Mouse (Mus musculus): ENCODE results near the gene Nxpe3. TPM values are rescaled to one million over a fixed set of nuclear protein-coding genes. Genes with fewer than 3 reads are reported as not detected.

Gene Nxpe3
- total and polyA plus RNA-seq, 3 experiments = 0.43 to 0.51 (median 0.44) TPM

- Histone ChIP-seq H3K4me1 (ENCODE audit: control insufficient read depth, insufficient read depth, low read length) (peaks cover 1% of the 10 kb centered on the region), H3K27ac (no peak overlapping the region), H3K4me3 (no peak overlapping the region), H3K79me2 (replicated peaks; ENCODE audit: control insufficient read depth, insufficient read depth, low read length) (no peaks in the 10 kb centered on the region), H3K27me3 (ENCODE audit: control insufficient read depth, insufficient read depth, low read length) (no peaks in the 10 kb centered on the region), H3K9ac (ENCODE audit: low read depth, low read length) (no peak overlapping the region), H3K36me3 (ENCODE audit: control insufficient read depth, insufficient read depth, low read length) (no peaks in the 10 kb centered on the region)
- DNase-seq = peak; percentile 52 to 73
- TF ChIP-seq POLR2A (IDR thresholded peaks at IDR 0.05; ENCODE audit: insufficient read depth, low read depth, low read length) (no peak), EP300 (IDR thresholded peaks at IDR 0.05; ENCODE audit: insufficient read depth, low read depth, low read length) (no peak), CTCF (IDR thresholded peaks at IDR 0.05) (peak; percentile 82)
- intact Hi-C loops (cut with DNase I) = loop anchor here (10.0 kb wide), 1 partner anchor 234 kb away; no protein-coding TSS in a partner anchor
- 67% methylated on average over 6 of the region's 6 CpGs for WGBS
These were observed 36.6 kb downstream of the Nxpe3 start for GRCm38 (mm10) chr16:55858465-55858864.

GRCm38 (mm10) chr16:55852943-55853727 lies 42.0 kb downstream of the Nxpe3 start:
- no peaks in the 10 kb centered on the region for H3K79me2 ChIP-seq (replicated peaks; ENCODE audit: control insufficient read depth, insufficient read depth, low read length)
- intact Hi-C loops (cut with DNase I) = loop anchor here (1.0 to 10.0 kb wide), 3 partner anchors 228 to 373 kb away; no protein-coding TSS in a partner anchor
- WGBS = 54% methylated on average over 19 of the region's 19 CpGs
- no peaks in the 10 kb centered on the region for H3K27me3 ChIP-seq (ENCODE audit: control insufficient read depth, insufficient read depth, low read length)
- H3K36me3 ChIP-seq (ENCODE audit: control insufficient read depth, insufficient read depth, low read length) = no peaks in the 10 kb centered on the region
- DNase-seq = peak; percentile 58 to 76
- H3K9ac ChIP-seq (ENCODE audit: low read depth, low read length) = no peak overlapping the region
- TF ChIP-seq EP300 (IDR thresholded peaks at IDR 0.05; ENCODE audit: insufficient read depth, low read depth, low read length) = 0 out of 2 replicates have a peak, but pooled peaks have one; percentile 45
- no peak for TF ChIP-seq POLR2A (IDR thresholded peaks at IDR 0.05; ENCODE audit: insufficient read depth, low read depth, low read length)
- peak; percentile 93; the same call in 1 of the 2 replicates for TF ChIP-seq CTCF (IDR thresholded peaks at IDR 0.05)
- no peak overlapping the region for H3K4me3 ChIP-seq
- H3K27ac ChIP-seq = no peak overlapping the region
- H3K4me1 ChIP-seq (ENCODE audit: control insufficient read depth, insufficient read depth, low read length) = no peaks in the 10 kb centered on the region

- H3K36me3 ChIP-seq (ENCODE audit: control insufficient read depth, insufficient read depth, low read length) = no peaks in the 10 kb centered on the region
- no peaks in the 10 kb centered on the region for H3K4me1 ChIP-seq (ENCODE audit: control insufficient read depth, insufficient read depth, low read length)
- DNase-seq = no peak
- H3K4me3 ChIP-seq = no peak overlapping the region
- WGBS = 59% methylated on average over 4 of the region's 4 CpGs
- H3K27me3 ChIP-seq (ENCODE audit: control insufficient read depth, insufficient read depth, low read length) = no peaks in the 10 kb centered on the region
- no peaks in the 10 kb centered on the region for H3K79me2 ChIP-seq (replicated peaks; ENCODE audit: control insufficient read depth, insufficient read depth, low read length)
- intact Hi-C loops (cut with DNase I) = loop anchor here (10.0 kb wide), 1 partner anchor 228 kb away; no protein-coding TSS in a partner anchor
- TF ChIP-seq CTCF (IDR thresholded peaks at IDR 0.05) = no peak
- no peak for TF ChIP-seq EP300 (IDR thresholded peaks at IDR 0.05; ENCODE audit: insufficient read depth, low read depth, low read length)
- no peak for TF ChIP-seq POLR2A (IDR thresholded peaks at IDR 0.05; ENCODE audit: insufficient read depth, low read depth, low read length)
- no peak overlapping the region for H3K27ac ChIP-seq
- no peak overlapping the region for H3K9ac ChIP-seq (ENCODE audit: low read depth, low read length)
These were observed 42.6 kb downstream of the Nxpe3 start for GRCm38 (mm10) chr16:55852515-55852914.

GRCm38 (mm10) chr16:55850485-55850884 lies 44.6 kb downstream of the Nxpe3 start:
- intact Hi-C loops (cut with DNase I) = loop anchor here (10.0 kb wide), 1 partner anchor 226 kb away; no protein-coding TSS in a partner anchor

GRCm38 (mm10) chr16:55847679-55848078 lies 47.4 kb downstream of the Nxpe3 start:
- H3K27me3 ChIP-seq (ENCODE audit: control insufficient read depth, insufficient read depth, low read length) = no peaks in the 10 kb centered on the region
- no peak overlapping the region for H3K9ac ChIP-seq (ENCODE audit: low read depth, low read length)
- H3K79me2 ChIP-seq (replicated peaks; ENCODE audit: control insufficient read depth, insufficient read depth, low read length) = no peaks in the 10 kb centered on the region
- no peak overlapping the region for H3K4me3 ChIP-seq
- intact Hi-C loops (cut with DNase I) = no loop called here
- H3K36me3 ChIP-seq (ENCODE audit: control insufficient read depth, insufficient read depth, low read length) = no peaks in the 10 kb centered on the region
- H3K27ac ChIP-seq = no peak overlapping the region
- 78% methylated on average over 8 of the region's 8 CpGs for WGBS
- H3K4me1 ChIP-seq (ENCODE audit: control insufficient read depth, insufficient read depth, low read length) = no peaks in the 10 kb centered on the region
- no peak for DNase-seq
- TF ChIP-seq POLR2A (IDR thresholded peaks at IDR 0.05; ENCODE audit: insufficient read depth, low read depth, low read length) (no peak), EP300 (IDR thresholded peaks at IDR 0.05; ENCODE audit: insufficient read depth, low read depth, low read length) (no peak), CTCF (IDR thresholded peaks at IDR 0.05) (no peak)

More at GRCm38 (mm10) chr16:55850485-55850884, 44.6 kb downstream of the Nxpe3 start:
- no peak for DNase-seq
- no peak overlapping the region for H3K27ac ChIP-seq
- no peaks in the 10 kb centered on the region for H3K27me3 ChIP-seq (ENCODE audit: control insufficient read depth, insufficient read depth, low read length)
- no peaks in the 10 kb centered on the region for H3K4me1 ChIP-seq (ENCODE audit: control insufficient read depth, insufficient read depth, low read length)
- no peak for TF ChIP-seq CTCF (IDR thresholded peaks at IDR 0.05)
- TF ChIP-seq EP300 (IDR thresholded peaks at IDR 0.05; ENCODE audit: insufficient read depth, low read depth, low read length) = no peak
- TF ChIP-seq POLR2A (IDR thresholded peaks at IDR 0.05; ENCODE audit: insufficient read depth, low read depth, low read length) = no peak
- H3K9ac ChIP-seq (ENCODE audit: low read depth, low read length) = no peak overlapping the region
- H3K79me2 ChIP-seq (replicated peaks; ENCODE audit: control insufficient read depth, insufficient read depth, low read length) = no peaks in the 10 kb centered on the region
- no peaks in the 10 kb centered on the region for H3K36me3 ChIP-seq (ENCODE audit: control insufficient read depth, insufficient read depth, low read length)
- WGBS = 89% methylated on average over 3 of the region's 3 CpGs
- H3K4me3 ChIP-seq = no peak overlapping the region

- TF ChIP-seq EP300 (IDR thresholded peaks at IDR 0.05; ENCODE audit: insufficient read depth, low read depth, low read length) (no peak), CTCF (IDR thresholded peaks at IDR 0.05) (no peak), POLR2A (IDR thresholded peaks at IDR 0.05; ENCODE audit: insufficient read depth, low read depth, low read length) (no peak)
- no peak for DNase-seq
- intact Hi-C loops (cut with DNase I) = no loop called here
- 93% methylated on average over 3 of the region's 3 CpGs for WGBS
- Histone ChIP-seq H3K36me3 (ENCODE audit: control insufficient read depth, insufficient read depth, low read length) (no peaks in the 10 kb centered on the region), H3K27ac (no peak overlapping the region), H3K4me1 (ENCODE audit: control insufficient read depth, insufficient read depth, low read length) (no peaks in the 10 kb centered on the region), H3K27me3 (ENCODE audit: control insufficient read depth, insufficient read depth, low read length) (no peaks in the 10 kb centered on the region), H3K9ac (ENCODE audit: low read depth, low read length) (no peak overlapping the region), H3K79me2 (replicated peaks; ENCODE audit: control insufficient read depth, insufficient read depth, low read length) (no peaks in the 10 kb centered on the region), H3K4me3 (no peak overlapping the region)
These were observed 50.2 kb downstream of the Nxpe3 start for GRCm38 (mm10) chr16:55844847-55845246.
